In genomic region chr7:114817291-114817806, GRCm38 (mm10) we compare ENCODE assay signal across 7 mouse cellular contexts.
A peak's percentile ranks its signal among the peaks of the same experiment; 100 is the strongest.
DNase-seq lines count a peak whose midpoint lies in the region; ATAC-seq lines count a peak whose summit lies in the region.

No protein-coding gene starts in this region.

- no peak overlapping the region for H3K4me3 ChIP-seq in embryonic facial prominence, embryonic 10.5 days
- no peak overlapping the region for H3K4me3 ChIP-seq in limb, embryonic 10.5 days
- H3K4me3 ChIP-seq in midbrain, embryonic 14.5 days (replicated peaks; ENCODE audit: low read depth, low read length): no peak overlapping the region

- no peaks in the 10 kb centered on the region for H3K36me3 ChIP-seq in embryonic facial prominence, embryonic 10.5 days (replicated peaks)
- no peaks in the 10 kb centered on the region for H3K36me3 ChIP-seq in limb, embryonic 10.5 days
- H3K36me3 ChIP-seq in midbrain, embryonic 14.5 days (ENCODE audit: control insufficient read depth, insufficient read depth, low read length): no peaks in the 10 kb centered on the region

- no peak overlapping the region for H3K4me2 ChIP-seq in midbrain, embryonic 14.5 days (ENCODE audit: low read length)

- H3K27me3 ChIP-seq in embryonic facial prominence, embryonic 10.5 days (replicated peaks; ENCODE audit: low read depth, poor library complexity, severe bottlenecking): peaks cover 14% of the 10 kb centered on the region
- peaks cover 11% of the 10 kb centered on the region for H3K27me3 ChIP-seq in limb, embryonic 10.5 days (ENCODE audit: low read depth, poor library complexity, severe bottlenecking)
- H3K27me3 ChIP-seq in midbrain, embryonic 14.5 days (ENCODE audit: control insufficient read depth, insufficient read depth, low read length): no peaks in the 10 kb centered on the region

- H3K27ac ChIP-seq in embryonic facial prominence, embryonic 10.5 days (replicated peaks): peak overlapping the region; percentile 30; the same call in 1 of the 2 replicates
- no peak overlapping the region for H3K27ac ChIP-seq in limb, embryonic 10.5 days
- no peak overlapping the region for H3K27ac ChIP-seq in midbrain, embryonic 14.5 days (replicated peaks; ENCODE audit: low read depth, low read length)

- H3K9ac ChIP-seq in midbrain, embryonic 14.5 days (replicated peaks; ENCODE audit: low read length): no peak overlapping the region

- peak; percentile 88 for ATAC-seq in midbrain, embryonic 14.5 days (ENCODE audit: low FRiP score, low TSS enrichment)

- DNase-seq in adrenal gland, postnatal 10 days: peak; percentile 93
- DNase-seq in embryonic facial prominence, embryonic 10.5 days (ENCODE audit: low spot score): peak; percentile 90
- peak; percentile 90 for DNase-seq in heart, adult 11 months
- peak; percentile 84 for DNase-seq in kidney, adult 18-20 months
- peak; percentile 94 for DNase-seq in limb, embryonic 10.5 days (ENCODE audit: low spot score)
- peak; percentile 96 for DNase-seq in midbrain, embryonic 14.5 days
- DNase-seq in spleen, adult 18-20 months: peak; percentile 44 to 74

- no peaks in the 10 kb centered on the region for H3K9me3 ChIP-seq in embryonic facial prominence, embryonic 10.5 days
- no peaks in the 10 kb centered on the region for H3K9me3 ChIP-seq in limb, embryonic 10.5 days (replicated peaks)
- H3K9me3 ChIP-seq in midbrain, embryonic 14.5 days (ENCODE audit: control insufficient read depth, low read length): no peaks in the 10 kb centered on the region

- WGBS in embryonic facial prominence, embryonic 10.5 days: 9% methylated on average over 6 of the region's 6 CpGs
- WGBS in limb, embryonic 10.5 days: 11% methylated on average over 6 of the region's 6 CpGs
- 9% methylated on average over 6 of the region's 6 CpGs for WGBS in midbrain, embryonic 14.5 days

- H3K4me1 ChIP-seq in embryonic facial prominence, embryonic 10.5 days: peaks cover 6% of the 10 kb centered on the region
- 0 out of 2 replicates have a peak, but pooled peaks cover 6% of the 10 kb centered on the region for H3K4me1 ChIP-seq in limb, embryonic 10.5 days
- no peaks in the 10 kb centered on the region for H3K4me1 ChIP-seq in midbrain, embryonic 14.5 days (ENCODE audit: control insufficient read depth, insufficient read depth, low read length)
